Mouse (Mus musculus): Measurements from ENCODE around the gene Nudt2. TPM values are rescaled to one million over a fixed set of nuclear protein-coding genes. Genes with fewer than 3 reads are reported as not detected.

Nudt2 gene
- total RNA-seq, 1 experiment from 2014 or later = 21.6 TPM

DNA sequence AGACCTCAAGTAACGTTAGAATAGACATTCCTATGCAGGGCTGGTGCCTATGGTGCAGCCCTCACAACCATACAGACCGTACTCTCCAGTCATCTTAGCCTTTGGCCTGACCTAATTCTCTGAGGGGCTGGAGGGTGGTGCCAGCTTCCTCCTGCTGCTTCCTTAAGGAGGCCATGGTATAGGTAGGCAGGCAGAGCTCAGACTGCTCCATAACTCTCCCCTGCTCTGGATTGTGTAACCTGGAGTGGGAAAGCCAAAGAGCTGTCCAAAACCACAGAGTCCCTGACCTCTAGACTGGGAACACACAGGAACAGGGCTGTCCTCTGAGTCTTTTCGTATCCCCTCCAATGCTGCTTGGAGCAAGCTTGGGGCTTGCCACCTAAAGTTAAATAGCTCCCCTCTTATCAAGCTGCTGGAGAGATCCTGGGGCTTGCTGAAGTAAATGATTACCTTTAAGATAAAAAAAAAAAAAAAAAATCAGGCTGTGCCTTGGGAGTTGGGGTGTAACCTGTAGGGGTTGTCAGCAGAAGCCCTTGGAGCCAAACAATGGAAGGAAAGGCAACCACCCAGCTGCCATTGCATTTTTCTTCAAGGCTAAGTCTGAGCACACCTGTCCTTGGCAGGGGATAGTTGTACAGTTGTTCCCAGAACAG, 28.6 kb downstream of the Nudt2 start:
- no peak for ATAC-seq (replicated peaks; ENCODE audit: low read depth, poor library complexity, severe bottlenecking)

- ATAC-seq (replicated peaks; ENCODE audit: low read depth, poor library complexity, severe bottlenecking) = no peak
Measured at GRCm38 (mm10) chr4:41494378-41494777, 29.4 kb downstream of the Nudt2 start.

GRCm38 (mm10) chr4:41495076-41495475, 30.1 kb downstream of the Nudt2 start:
- ATAC-seq (replicated peaks; ENCODE audit: low read depth, poor library complexity, severe bottlenecking) = no peak

GRCm38 (mm10) chr4:41495850-41496249, 30.9 kb downstream of the Nudt2 start:
- ATAC-seq (replicated peaks; ENCODE audit: low read depth, poor library complexity, severe bottlenecking) = no peak

- no peak for ATAC-seq (replicated peaks; ENCODE audit: low read depth, poor library complexity, severe bottlenecking)
Measured at GRCm38 (mm10) chr4:41497046-41497445, 32.1 kb downstream of the Nudt2 start.

- ATAC-seq (replicated peaks; ENCODE audit: low read depth, poor library complexity, severe bottlenecking) = peak; percentile 61
Measured at GRCm38 (mm10) chr4:41497579-41497978, 32.6 kb downstream of the Nudt2 start.

DNA sequence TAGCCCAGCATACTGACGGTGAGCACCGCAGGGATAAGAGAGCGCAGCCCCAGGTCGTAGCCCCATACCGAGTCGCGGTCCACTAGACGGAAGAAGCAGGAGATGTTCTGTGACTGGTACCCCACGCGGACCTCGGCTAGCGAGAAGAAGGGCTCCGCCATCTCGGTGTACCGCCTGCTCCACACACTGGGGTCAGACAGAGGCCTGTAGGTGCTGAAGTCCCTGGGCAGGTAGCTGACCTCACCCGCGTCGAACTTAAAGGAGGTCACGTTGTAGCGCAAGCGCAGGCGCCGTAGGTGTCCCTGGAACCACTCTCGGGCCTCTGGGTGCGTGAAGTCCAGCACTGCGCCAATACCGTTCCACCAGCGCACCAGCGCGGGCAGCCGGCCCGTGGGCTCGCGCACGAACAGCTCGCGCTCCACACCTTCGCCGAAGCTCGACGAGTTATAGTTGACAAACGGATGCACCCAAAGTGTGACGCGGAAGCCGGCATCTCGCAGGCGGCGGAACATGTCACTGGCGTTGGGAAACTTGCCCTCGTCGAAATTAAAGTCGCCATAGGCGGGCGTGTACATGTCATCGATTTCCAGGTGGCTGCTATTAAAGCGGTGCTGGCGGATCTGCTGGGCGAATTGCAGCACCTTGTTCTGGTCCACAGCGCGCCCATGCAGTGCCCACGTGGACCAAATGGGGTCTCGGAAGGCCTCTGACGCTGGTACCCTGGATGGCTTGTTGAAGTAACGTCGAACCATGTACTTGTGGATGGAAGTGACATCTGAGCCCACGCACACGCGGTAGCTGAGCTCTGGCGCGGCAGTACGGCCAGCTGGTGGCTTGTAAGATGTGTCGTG, 33.3 kb downstream of the Nudt2 start:
- no peak for ATAC-seq (replicated peaks; ENCODE audit: low read depth, poor library complexity, severe bottlenecking)

GRCm38 (mm10) chr4:41498921-41499391, 34.0 kb downstream of the Nudt2 start:
- 0 out of 2 replicates have a peak, but pooled peaks have one; percentile 11 for ATAC-seq (replicated peaks; ENCODE audit: low read depth, poor library complexity, severe bottlenecking)

DNA sequence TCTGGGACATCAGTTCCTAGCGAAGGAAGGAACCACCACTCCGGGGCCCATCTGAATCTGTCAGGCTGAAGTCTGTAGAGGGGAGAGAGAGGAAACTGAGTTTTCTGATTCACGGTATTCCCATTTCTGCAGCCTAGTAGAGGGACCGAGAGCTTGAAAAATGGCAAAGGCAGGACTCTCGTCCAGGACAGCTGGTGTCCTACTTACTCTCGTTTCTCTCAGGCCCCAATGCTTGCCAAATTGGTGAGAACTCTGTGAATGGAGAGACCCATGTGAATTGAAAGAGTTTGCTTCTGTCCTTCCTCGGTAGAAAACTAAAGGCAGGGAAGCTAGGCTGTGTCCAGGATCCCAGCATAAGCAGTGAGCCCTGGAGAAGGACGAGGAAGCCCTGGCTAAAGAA, 34.7 kb downstream of the Nudt2 start:
- ATAC-seq (replicated peaks; ENCODE audit: low read depth, poor library complexity, severe bottlenecking) = no peak

DNA sequence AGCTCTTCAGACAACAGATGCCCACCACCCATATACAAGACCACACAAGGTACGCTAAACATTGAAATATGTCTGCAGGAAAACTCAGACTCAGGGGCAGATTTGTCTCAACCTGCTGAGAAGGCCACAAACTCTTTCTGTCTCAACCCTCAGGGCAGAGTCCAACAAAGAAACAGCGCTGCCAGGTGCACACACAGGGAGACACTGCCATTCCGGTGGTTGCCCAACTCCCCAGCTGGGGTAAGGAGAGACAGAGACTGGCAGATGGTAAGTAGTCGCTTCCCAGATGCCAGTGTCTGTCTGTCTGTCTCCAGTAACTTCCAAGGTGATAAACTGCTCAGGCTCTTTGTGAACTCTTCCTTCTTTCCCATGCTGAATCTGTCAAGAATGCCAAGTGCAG, 35.8 kb downstream of the Nudt2 start:
- ATAC-seq (replicated peaks; ENCODE audit: low read depth, poor library complexity, severe bottlenecking) = no peak

GRCm38 (mm10) chr4:41502171-41502940, 37.4 kb downstream of the Nudt2 start:
- ATAC-seq (replicated peaks; ENCODE audit: low read depth, poor library complexity, severe bottlenecking) = peak; percentile 1; the same call in 1 of the 2 replicates

DNA sequence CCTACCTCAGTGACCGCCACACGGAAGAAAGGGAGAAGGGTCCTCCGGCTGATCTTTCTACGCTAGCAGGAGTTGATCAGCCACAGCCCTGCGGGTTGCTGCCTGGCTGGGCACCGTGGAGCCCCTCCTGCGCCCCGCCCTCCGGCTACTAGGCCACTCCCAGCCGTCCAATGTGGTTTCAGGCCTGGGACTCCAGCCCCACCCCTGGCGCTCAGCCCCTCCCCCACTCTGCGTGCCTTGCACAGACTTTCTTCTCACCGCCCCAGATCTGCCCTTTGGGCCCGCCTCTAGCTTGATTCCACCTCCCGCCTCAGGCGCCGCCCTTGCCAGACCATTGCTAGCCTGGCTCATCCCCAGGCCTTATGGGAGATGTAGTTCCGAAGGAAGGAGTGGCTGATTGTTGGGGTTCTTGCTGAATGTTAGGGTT, 38.0 kb downstream of the Nudt2 start, which contains the start of gene AI464131:
Gene AI464131 (minus strand): TSS at position 91 of the 427 bp plus-strand sequence.
- peak; percentile 79 for ATAC-seq (replicated peaks; ENCODE audit: low read depth, poor library complexity, severe bottlenecking)

GRCm38 (mm10) chr4:41504325-41504724, 39.4 kb downstream of the Nudt2 start:
- no peak for ATAC-seq (replicated peaks; ENCODE audit: low read depth, poor library complexity, severe bottlenecking)

DNA sequence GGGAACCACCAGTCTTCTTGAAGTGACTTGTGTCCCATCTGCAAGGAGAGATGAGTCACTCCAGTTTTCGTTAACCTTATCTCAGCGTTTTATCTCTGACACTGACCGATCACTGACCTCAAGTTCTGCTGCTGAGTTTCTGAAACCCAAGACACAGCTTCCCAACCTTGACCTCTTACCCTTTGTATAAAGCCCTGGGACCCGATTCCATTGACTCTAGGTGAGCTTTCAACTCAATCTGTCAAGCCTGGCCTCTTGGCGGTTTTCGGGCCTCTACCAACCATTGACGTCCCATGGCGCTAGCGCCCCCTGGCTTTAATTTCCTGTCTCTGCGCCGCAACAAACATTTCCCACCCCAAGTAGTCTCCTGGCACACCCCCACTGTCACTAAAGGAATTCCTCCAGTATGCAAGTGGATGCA, 40.2 kb downstream of the Nudt2 start:
- ATAC-seq (replicated peaks; ENCODE audit: low read depth, poor library complexity, severe bottlenecking) = no peak

GRCm38 (mm10) chr4:41506156-41506555, 41.2 kb downstream of the Nudt2 start:
- no peak; the same call in 1 of the 2 replicates for ATAC-seq (replicated peaks; ENCODE audit: low read depth, poor library complexity, severe bottlenecking)

DNA sequence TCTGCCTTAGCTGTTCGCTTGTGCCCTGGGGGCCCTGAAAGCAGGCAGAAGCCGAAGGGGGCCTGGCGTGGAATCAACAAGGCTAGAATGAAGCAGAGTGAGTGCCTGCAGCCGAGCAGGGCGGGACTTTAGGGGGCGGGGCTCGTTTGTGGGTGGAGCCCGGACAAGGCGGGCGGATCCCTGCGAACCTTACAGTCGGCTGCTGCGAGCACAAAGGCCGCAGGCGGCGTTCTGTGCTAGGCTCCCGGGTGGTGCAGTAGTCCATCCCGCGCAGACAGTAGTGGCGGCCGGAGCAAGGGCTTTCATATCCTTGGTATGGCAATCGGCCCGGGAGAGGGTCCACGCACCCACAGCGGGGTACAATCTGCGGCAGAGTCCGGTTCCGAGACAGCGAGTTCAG, 42.0 kb downstream of the Nudt2 start:
- ATAC-seq (replicated peaks; ENCODE audit: low read depth, poor library complexity, severe bottlenecking) = peak; percentile 70

DNA sequence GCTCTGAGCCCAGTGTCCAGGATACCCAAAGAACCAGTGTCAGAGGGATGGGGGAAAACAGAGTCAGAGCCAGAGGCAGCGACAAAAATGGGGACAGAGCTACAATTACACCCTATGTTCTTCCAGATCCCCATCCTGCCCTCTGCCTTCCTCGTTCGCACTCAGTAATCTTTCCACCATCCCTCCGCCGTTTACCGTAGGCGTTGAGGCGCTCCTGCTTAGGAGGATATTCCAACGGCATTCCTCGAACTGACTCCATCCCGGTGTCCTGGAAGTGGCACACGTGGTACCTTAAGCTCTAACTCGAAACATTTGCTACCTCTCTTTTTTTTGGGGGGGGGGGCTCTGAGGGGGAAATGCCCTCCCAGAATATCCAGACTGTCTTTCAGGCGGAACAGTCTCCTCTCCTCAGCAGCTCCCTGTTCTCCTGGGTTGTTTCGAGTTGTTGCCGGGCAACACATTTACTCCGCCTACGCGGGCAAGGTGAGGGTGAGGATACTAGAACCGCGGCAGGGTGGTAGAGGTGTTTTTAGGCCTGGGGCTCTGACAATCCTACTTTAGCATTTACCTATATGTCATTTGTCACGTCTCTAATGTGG, 42.5 kb downstream of the Nudt2 start:
- no peak for ATAC-seq (replicated peaks; ENCODE audit: low read depth, poor library complexity, severe bottlenecking)

DNA sequence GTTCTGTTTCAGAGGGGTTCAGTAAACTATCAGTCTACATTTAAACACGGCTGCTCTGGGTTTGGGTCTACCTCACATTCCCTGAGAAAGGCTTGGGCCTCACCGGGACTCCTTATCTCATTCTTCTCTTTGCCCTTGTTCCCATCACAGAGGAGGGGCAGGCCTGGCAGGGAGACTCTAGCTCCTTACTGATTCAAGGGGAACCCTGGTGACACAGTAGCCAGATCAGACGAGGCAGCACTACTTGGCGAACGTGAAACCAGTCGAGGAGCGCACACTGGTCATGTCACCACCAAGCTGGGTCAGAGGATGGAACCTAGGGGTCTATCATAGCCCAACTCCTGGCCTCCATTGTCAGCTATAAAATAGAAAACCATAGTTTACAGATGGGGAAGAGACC, 43.0 kb downstream of the Nudt2 start:
- ATAC-seq (replicated peaks; ENCODE audit: low read depth, poor library complexity, severe bottlenecking) = no peak

DNA sequence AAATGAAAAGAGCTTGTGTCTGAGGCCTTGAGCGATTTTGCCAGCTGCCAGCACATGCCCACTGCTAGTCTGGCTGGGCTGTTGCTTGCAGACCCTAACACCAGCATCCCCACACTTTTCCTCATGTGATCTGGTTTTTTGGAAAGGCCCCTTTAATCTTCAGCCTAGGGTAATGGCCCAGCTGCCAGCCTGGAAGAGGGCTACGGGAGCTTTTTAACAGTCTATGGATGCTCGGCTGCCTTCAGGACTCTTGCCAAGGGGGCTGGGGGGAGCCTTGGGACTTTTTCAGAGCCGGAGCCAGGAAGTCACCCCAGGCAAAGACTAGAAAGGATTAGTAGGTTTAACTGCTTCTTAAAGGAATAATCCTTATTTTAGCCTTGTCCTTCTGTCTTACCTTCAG, 48.4 kb downstream of the Nudt2 start:
- ATAC-seq (replicated peaks; ENCODE audit: low read depth, poor library complexity, severe bottlenecking) = no peak

GRCm38 (mm10) chr4:41513714-41514113, 48.8 kb downstream of the Nudt2 start:
- no peak for ATAC-seq (replicated peaks; ENCODE audit: low read depth, poor library complexity, severe bottlenecking)

All from common myeloid progenitor, adult 5-6 weeks (primary cell).